Mouse (Mus musculus) midbrain, embryonic 13.5 days (tissue): ENCODE data around the gene St6gal1. TPM values are rescaled to one million over a fixed set of nuclear protein-coding genes. Genes with fewer than 3 reads are reported as not detected.
A peak's percentile ranks its signal among the peaks of the same experiment; 100 is the strongest.

Experiments
- ATAC-seq: fragments of 200-750 bp; cut with Nextera tagmentation; 2 replicates; pipeline ENCODE4 v1.8.0; 2017; ENCODE audit warnings: mild to moderate bottlenecking, moderate TSS enrichment, moderate library complexity
- H3K27ac ChIP-seq: fragments of 300-500 bp; sonication (generic); 2 replicates; pipeline ENCODE4 v1.5.1; 2015; ENCODE audit warnings: inconsistent platforms, mild to moderate bottlenecking, moderate library complexity
- H3K27me3 ChIP-seq: fragments of 300-500 bp; sonication (generic); 2 replicates; pipeline ENCODE4 v1.6.1; 2015; ENCODE audit warnings: mild to moderate bottlenecking, inconsistent platforms
- H3K36me3 ChIP-seq: fragments of 300-500 bp; sonication (generic); 2 replicates; pipeline ENCODE4 v1.6.1; 2015; ENCODE audit warnings: mild to moderate bottlenecking, inconsistent platforms
- H3K4me1 ChIP-seq: fragments of 300-500 bp; sonication (generic); replicated peaks from 2 replicates; pipeline ENCODE4 v1.6.1; 2015; ENCODE audit warnings: inconsistent platforms
- H3K4me2 ChIP-seq: fragments of 300-500 bp; sonication (generic); replicated peaks from 2 replicates; pipeline ENCODE4 v1.6.1; 2015; ENCODE audit warnings: moderate library complexity, mild to moderate bottlenecking, inconsistent platforms
- H3K4me3 ChIP-seq: fragments of 300-500 bp; sonication (generic); replicated peaks from 2 replicates; pipeline ENCODE4 v1.5.1; 2015; ENCODE audit warnings: mild to moderate bottlenecking, inconsistent platforms
- H3K9ac ChIP-seq: fragments of 300-500 bp; sonication (generic); replicated peaks from 2 replicates; pipeline ENCODE4 v1.6.1; 2015; ENCODE audit warnings: mild to moderate bottlenecking, inconsistent platforms
- H3K9me3 ChIP-seq: fragments of 300-500 bp; sonication (generic); 2 replicates; pipeline ENCODE4 v1.6.1; 2016; ENCODE audit warnings: mild to moderate bottlenecking, inconsistent platforms
- WGBS: fragments of 180-500 bp; shearing (Covaris S2); methylation state at CpG from one replicate; pipeline ENCODE4 v1.1.7; 2015; 5-methylcytosine and 5-hydroxymethylcytosine counted together
- polyA plus RNA-seq: library from polyadenylated mRNA; unstranded; fragments of >200 nt; fragmentation: Nextera tagmentation; extraction: Ambion mirVana; gene quantifications from 2 replicates; pipeline ENCODE4 v1.2.1, GENCODE M21; 2015

St6gal1 gene
- polyA plus RNA-seq, 1 experiment from 2014 or later, result 44.5 TPM

DNA sequence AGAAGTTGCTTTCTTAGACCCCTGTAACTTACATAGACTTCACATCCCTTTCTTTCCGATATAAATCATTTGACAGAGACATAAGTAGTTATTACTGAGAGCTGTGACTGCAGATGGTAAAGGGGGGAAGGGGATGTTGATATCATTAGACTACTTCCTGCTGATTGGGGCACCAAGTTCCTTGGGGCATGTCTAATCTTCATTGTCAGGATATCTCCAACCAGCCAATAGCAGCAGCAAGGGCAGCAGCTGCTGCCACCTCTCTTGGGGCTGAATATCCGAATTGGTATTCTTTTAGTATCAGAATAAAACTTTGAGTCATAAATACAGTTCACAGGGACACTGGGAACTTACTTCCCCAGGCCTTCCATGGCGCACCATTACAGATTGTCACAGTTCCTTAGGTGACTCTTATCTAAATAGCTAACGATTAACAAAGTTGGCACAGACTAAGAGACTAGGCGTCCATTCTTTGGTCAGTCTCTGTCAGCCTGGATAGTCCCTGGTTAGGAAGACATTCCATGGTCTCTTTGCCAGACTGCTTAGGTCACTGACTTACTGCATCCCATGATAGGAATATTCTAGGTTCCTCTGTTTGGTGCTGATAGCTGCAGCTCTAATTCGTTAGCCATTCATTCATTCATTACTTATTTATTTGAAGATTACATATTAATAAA is 109.5 kb downstream of the St6gal1 start:
- Histone ChIP-seq H3K4me3 (no peak overlapping the region), H3K27ac (no peak overlapping the region; the same call in 1 of the 2 replicates), H3K27me3 (no peaks in the 10 kb centered on the region), H3K4me2 (no peak overlapping the region), H3K4me1 (0 out of 2 replicates have a peak, but pooled peaks cover 4% of the 10 kb centered on the region), H3K36me3 (peaks cover 32% of the 10 kb centered on the region), H3K9ac (no peak overlapping the region), H3K9me3 (no peaks in the 10 kb centered on the region)
- 73% methylated on average over 6 of the region's 6 CpGs for WGBS
- ATAC-seq, result no peak

DNA sequence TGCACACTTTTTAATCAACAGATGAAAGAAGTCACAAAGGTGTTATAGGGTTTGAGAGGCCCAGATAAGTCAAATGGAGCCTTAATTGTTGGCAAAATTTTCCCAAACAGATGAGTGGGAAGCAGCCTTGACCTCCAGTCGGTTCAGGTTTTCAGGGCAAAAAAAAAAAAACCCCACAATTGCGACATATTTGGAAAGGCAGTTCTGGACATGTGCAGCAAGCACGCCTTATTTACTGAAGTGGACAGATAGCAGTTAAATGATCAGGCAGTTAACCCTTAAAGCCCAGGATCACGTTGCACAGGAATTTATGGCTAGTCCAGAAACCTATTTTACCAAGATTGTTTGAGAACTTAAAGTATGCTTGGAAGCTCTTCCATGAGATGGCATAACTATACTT is 112.8 kb downstream of the St6gal1 start:
- peaks cover 43% of the 10 kb centered on the region for H3K36me3 ChIP-seq
- no peak overlapping the region for H3K4me2 ChIP-seq
- H3K27ac ChIP-seq, result no peak overlapping the region
- WGBS, result 85% methylated on average over 4 of the region's 4 CpGs
- H3K4me1 ChIP-seq, result 0 out of 2 replicates have a peak, but pooled peaks cover 4% of the 10 kb centered on the region
- peaks cover 3% of the 10 kb centered on the region; the same call in 1 of the 2 replicates for H3K9me3 ChIP-seq
- no peak overlapping the region for H3K4me3 ChIP-seq
- no peak overlapping the region for H3K9ac ChIP-seq
- H3K27me3 ChIP-seq, result no peaks in the 10 kb centered on the region
- ATAC-seq, result no peak

DNA sequence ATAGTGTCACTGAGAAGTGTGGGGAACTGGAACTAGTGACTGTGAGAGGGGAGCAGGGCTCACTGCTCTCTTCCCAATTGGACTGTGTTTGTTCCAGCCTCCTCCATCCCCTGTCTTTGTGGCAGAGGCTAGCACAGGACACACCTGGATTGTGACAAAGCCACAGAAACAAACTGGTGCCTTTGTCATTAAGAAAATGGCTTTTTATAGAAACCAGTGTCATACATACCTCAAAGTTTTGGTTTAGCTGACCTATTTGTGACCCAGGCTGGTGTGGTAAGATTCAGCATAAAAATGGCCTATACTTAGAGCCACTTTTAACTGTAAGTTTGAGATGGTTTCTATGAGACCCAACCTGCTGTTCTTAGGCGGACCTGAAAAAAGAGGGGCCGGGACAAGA is 116.7 kb downstream of the St6gal1 start:
- no peak for ATAC-seq
- Histone ChIP-seq H3K36me3 (peaks cover 48% of the 10 kb centered on the region), H3K9me3 (peaks cover 3% of the 10 kb centered on the region; the same call in 1 of the 2 replicates), H3K9ac (no peak overlapping the region), H3K27ac (no peak overlapping the region), H3K4me3 (no peak overlapping the region), H3K27me3 (no peaks in the 10 kb centered on the region), H3K4me1 (no peaks in the 10 kb centered on the region), H3K4me2 (no peak overlapping the region)
- WGBS, result 98% methylated on average over 2 of the region's 2 CpGs

DNA sequence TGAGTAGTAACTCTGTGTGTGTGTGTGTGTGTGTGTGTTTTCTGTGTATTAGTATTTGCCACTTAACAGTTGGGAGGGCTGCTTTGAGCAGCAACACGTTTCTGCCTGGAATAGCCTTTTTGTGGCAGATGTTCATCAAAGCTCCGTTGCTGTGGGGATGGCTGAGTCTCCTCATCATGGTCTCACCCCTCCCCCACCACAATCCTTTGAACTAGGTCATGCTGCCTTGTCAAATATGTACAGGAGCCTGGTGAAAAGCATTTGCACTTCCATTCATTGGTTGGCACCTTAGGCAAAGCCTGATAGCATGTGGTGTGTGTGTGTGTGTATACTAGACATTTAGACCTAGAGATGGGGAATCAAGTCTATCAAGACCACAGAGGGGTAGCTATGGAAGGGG is 126.3 kb downstream of the St6gal1 start:
- Histone ChIP-seq H3K27ac (no peak overlapping the region), H3K4me1 (peaks cover 16% of the 10 kb centered on the region), H3K9me3 (no peaks in the 10 kb centered on the region), H3K36me3 (peaks cover 15% of the 10 kb centered on the region), H3K4me3 (no peak overlapping the region), H3K4me2 (no peak overlapping the region), H3K27me3 (no peaks in the 10 kb centered on the region), H3K9ac (no peak overlapping the region)
- peak; percentile 65 for ATAC-seq
- WGBS, result 24% methylated on average over 2 of the region's 2 CpGs

DNA sequence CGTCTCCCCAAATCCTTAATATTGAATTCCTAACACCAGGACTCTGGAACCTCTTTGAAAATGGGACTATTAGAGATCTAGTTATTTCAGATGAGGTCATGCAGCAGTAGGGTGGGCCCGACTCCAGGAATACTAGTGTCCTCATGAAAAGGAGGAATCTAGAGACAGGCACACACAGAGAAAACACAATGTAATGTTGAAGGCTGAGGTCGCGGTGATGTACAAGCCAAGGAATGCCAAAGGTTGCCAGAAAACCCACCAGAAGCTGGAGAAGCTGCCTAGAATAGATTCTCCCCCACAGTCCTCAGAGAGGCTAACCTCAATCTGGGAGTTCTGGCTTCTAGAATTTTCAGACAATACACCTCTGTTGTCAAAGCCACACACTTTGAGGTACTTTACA is 136.5 kb downstream of the St6gal1 start:
- WGBS, result 94% methylated on average over 4 of the region's 4 CpGs
- Histone ChIP-seq H3K4me2 (no peak overlapping the region), H3K9me3 (no peaks in the 10 kb centered on the region), H3K9ac (no peak overlapping the region), H3K27ac (no peak overlapping the region), H3K27me3 (no peaks in the 10 kb centered on the region), H3K4me3 (no peak overlapping the region), H3K36me3 (peaks cover 36% of the 10 kb centered on the region), H3K4me1 (no peaks in the 10 kb centered on the region)
- no peak for ATAC-seq

DNA sequence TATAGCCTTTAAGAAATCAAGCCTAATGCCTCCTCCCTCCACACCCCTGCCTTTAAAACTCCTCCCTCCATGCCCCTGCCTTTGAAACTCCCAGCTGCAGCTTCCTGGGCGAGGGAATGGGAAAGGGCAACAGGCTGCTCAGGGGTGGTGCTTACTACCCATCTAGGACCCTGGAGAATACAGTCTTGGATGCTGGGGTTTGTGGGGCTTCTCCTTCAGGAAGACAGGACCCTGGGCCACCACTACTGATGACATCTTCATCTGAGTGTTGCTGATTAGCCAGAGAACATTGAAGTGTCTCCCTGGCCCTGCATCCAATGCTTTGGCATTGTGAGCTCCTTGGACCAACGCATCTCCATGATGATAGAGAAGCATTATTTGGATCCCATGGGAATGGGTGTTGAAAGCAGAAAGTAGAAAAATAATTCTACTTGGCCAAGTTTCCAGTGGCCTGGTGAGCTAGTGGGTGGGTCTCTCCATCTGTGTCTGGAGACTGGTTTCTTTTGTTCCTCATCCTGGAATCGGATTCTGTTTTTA is 137.0 kb downstream of the St6gal1 start:
- no peaks in the 10 kb centered on the region for H3K4me1 ChIP-seq
- H3K4me2 ChIP-seq, result no peak overlapping the region
- no peak overlapping the region for H3K27ac ChIP-seq
- H3K36me3 ChIP-seq, result peaks cover 31% of the 10 kb centered on the region
- no peak for ATAC-seq
- WGBS, result 89% methylated on average over 3 of the region's 3 CpGs
- no peak overlapping the region for H3K4me3 ChIP-seq
- H3K9ac ChIP-seq, result no peak overlapping the region
- H3K27me3 ChIP-seq, result no peaks in the 10 kb centered on the region
- no peaks in the 10 kb centered on the region for H3K9me3 ChIP-seq

DNA sequence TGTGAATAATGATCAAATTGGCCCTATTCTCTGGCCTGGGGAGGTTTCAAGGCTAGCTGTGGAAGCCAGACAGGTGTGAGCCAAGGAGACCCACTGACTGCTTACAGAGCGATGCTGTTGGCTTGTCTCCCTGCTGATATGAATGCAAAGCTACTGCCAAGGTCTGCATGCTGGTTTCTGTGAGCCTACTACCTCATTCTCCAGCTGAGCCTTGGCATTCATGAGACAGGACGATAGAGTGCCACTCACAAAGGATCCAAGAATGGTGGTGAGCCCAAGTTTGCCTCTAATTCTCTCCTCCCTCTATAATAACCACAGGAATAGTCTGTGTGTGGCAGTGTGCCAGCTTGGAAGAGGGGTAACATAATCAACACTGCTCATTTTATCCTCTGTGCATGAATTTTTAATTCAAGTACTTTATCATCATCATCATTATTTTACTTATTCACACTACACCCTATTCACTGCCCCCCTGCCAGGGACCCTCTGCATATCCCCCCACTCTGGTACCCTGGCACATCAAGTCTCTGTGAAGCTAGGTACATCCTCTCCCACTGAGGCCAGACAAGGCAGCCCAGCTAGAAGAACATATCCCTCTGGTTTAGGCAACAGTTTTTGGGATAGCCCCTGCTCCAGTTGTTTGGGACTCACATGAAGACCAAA is 139.9 kb downstream of the St6gal1 start:
- Histone ChIP-seq H3K4me2 (no peak overlapping the region), H3K36me3 (peaks cover 4% of the 10 kb centered on the region), H3K27ac (no peak overlapping the region), H3K27me3 (no peaks in the 10 kb centered on the region), H3K9ac (no peak overlapping the region), H3K4me1 (no peaks in the 10 kb centered on the region), H3K4me3 (no peak overlapping the region), H3K9me3 (no peaks in the 10 kb centered on the region)
- ATAC-seq, result no peak
- 87% methylated on average over 2 of the region's 2 CpGs for WGBS

DNA sequence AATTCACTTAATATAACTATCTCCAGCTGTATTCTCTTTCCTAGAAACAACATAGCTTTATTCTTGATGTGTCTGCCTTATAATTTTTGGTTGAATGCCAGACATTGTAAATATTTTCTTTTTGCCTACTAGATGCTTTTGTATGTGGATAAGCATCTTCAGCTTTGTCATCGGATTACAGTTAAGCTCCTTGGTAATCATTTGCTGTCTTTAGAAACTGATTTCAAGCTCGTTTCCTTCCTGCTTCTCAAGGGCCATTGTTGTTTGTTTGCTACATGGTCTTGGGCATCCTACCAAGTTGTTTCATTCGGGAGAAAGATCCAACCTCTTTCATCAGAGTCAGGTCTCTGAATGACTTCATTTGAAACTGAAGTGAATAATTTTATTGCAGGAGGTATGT is 144.6 kb downstream of the St6gal1 start:
- H3K9ac ChIP-seq, result no peak overlapping the region
- H3K4me2 ChIP-seq, result no peak overlapping the region
- no peak overlapping the region for H3K4me3 ChIP-seq
- no peaks in the 10 kb centered on the region for H3K9me3 ChIP-seq
- WGBS, result 60% methylated on average over 3 of the region's 3 CpGs
- no peak for ATAC-seq
- no peaks in the 10 kb centered on the region for H3K36me3 ChIP-seq
- no peak overlapping the region for H3K27ac ChIP-seq
- no peaks in the 10 kb centered on the region for H3K27me3 ChIP-seq
- H3K4me1 ChIP-seq, result no peaks in the 10 kb centered on the region

DNA sequence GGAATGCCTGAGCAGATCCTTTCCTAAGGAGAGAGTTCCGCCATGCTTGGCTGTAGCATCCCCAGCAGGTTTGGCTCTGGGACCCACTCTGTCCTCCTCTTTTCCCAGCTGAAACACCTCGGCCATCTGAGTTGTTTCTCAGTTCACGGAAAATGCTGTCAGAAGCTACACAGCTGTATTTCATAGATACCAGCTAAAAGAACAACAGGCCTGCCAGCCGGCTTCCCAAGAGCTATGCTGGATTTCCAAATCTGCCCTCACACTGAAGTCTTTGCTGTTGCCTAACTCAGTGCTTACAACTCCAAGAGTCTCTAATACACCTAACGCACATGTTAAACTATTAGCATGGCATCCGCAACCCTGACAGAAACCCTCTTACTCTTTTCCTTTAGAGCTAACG is 146.2 kb downstream of the St6gal1 start:
- no peaks in the 10 kb centered on the region for H3K9me3 ChIP-seq
- 94% methylated on average over 7 of the region's 7 CpGs for WGBS
- H3K4me2 ChIP-seq, result no peak overlapping the region
- H3K4me1 ChIP-seq, result no peaks in the 10 kb centered on the region
- no peaks in the 10 kb centered on the region for H3K36me3 ChIP-seq
- H3K4me3 ChIP-seq, result no peak overlapping the region
- H3K27me3 ChIP-seq, result no peaks in the 10 kb centered on the region
- H3K9ac ChIP-seq, result no peak overlapping the region
- H3K27ac ChIP-seq, result no peak overlapping the region
- no peak for ATAC-seq

DNA sequence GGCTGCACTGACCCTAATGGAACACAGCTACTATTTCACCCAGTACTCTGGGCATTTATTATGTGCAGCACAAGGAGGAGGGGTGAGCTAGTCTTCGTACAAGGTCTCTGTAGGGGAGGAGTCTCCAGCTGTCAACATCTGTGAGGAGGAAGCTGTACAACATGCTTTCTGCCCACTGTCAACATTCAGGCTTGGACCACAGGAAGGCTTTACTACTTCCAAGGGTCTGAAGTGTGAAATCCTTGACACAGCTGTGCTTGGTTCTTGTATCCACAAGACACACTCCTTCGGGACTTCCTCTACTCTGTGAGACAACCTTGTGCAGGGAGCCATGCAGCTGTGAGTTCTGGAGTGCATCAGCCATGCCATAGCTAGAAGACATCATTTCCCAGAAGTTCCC is 147.8 kb downstream of the St6gal1 start:
- no peaks in the 10 kb centered on the region for H3K27me3 ChIP-seq
- no peak for ATAC-seq
- 90% methylated on average over 2 of the region's 2 CpGs for WGBS
- no peaks in the 10 kb centered on the region for H3K4me1 ChIP-seq
- H3K4me2 ChIP-seq, result no peak overlapping the region
- no peak overlapping the region for H3K27ac ChIP-seq
- no peak overlapping the region for H3K4me3 ChIP-seq
- H3K36me3 ChIP-seq, result no peaks in the 10 kb centered on the region
- H3K9me3 ChIP-seq, result no peaks in the 10 kb centered on the region
- no peak overlapping the region for H3K9ac ChIP-seq

DNA sequence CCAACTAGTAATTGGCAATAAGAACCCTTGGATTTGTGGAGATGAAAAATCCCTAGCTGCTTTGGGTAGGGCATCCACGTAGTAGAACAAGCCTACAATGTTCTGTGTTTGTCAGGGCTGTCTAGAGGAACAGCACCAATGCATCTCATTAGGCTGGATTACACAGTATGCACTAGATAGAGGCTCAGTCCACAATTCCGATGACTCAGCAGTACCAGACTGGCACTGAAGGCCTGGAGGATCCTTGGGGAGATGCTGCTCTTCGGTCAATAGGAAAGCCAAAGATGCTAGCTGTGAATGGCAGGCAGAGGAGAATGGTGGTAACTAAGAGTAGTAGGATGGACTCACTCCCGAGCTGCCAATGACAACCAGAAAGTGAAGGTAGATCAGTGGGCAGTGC is 149.5 kb downstream of the St6gal1 start:
- H3K4me2 ChIP-seq, result no peak overlapping the region

DNA sequence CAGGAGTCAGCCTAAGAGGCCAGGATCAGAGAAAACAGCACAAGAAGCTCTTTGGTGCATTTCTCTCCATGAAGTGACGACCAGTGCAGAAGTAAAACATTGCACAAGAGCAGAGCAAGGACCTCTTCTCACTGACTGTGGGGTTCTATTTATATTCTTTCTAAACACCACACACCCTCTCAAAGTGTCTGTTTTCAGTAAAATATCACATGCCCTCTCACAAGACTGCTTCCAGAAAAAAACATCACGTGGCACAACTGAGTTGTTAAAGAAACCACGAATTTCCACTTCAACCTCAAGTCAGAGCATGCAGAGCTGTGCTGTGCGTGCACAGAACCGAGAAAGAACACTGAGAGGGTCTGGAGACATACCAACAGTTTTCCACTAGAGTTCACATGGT is 150.4 kb downstream of the St6gal1 start:
- 88% methylated on average over 5 of the region's 5 CpGs for WGBS
- ATAC-seq, result no peak

More for the DNA sequence above, 149.5 kb downstream of the St6gal1 start:
- no peaks in the 10 kb centered on the region for H3K4me1 ChIP-seq
- WGBS, result 91% methylated on average over 4 of the region's 4 CpGs
- no peak overlapping the region for H3K27ac ChIP-seq
- H3K9ac ChIP-seq, result no peak overlapping the region
- H3K27me3 ChIP-seq, result no peaks in the 10 kb centered on the region
- ATAC-seq, result no peak
- no peak overlapping the region for H3K4me3 ChIP-seq
- H3K9me3 ChIP-seq, result no peaks in the 10 kb centered on the region
- H3K36me3 ChIP-seq, result no peaks in the 10 kb centered on the region

More for the DNA sequence above, 150.4 kb downstream of the St6gal1 start:
- no peaks in the 10 kb centered on the region for H3K9me3 ChIP-seq
- no peak overlapping the region for H3K9ac ChIP-seq
- no peaks in the 10 kb centered on the region for H3K36me3 ChIP-seq
- no peak overlapping the region for H3K4me2 ChIP-seq
- no peaks in the 10 kb centered on the region for H3K27me3 ChIP-seq
- H3K4me1 ChIP-seq, result no peaks in the 10 kb centered on the region
- no peak overlapping the region for H3K4me3 ChIP-seq
- H3K27ac ChIP-seq, result no peak overlapping the region
